Mouse (Mus musculus) liver, embryonic 14.5 days (tissue): ENCODE measurements around the gene Tbx6.

Experiments used
- CTCF ChIP-seq: IDR thresholded peaks from 2 replicates; pipeline ENCODE4 v1.5.1; 2016; ENCODE audit warnings: antibody characterized with exemption, low read depth, control low read depth
- EP300 ChIP-seq: IDR thresholded peaks from 2 replicates; pipeline ENCODE4 v1.6.1; 2016; ENCODE audit warnings: antibody characterized with exemption, low read depth

DNA sequence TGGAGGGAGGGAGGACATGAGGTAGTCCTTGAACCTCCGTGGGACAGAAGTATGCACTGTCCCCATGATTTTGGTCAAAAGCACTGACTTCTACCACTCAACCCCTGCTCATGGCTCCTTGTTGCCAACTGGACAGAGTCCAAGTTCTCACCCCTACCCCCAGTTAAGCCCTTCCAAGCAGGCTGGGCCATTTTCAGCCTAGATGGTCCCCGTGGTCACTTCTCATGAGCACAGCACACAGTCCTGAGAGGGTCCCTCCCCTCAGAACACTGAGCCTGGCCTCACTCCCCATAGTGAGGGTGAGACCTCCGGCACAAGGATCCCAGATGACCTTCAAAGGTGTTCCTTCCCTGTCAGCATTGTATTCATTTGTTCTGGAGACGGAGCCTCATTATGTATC lies 7.9 kb downstream of the Tbx6 start:
- TF ChIP-seq CTCF (no peak), EP300 (no peak)
